Comparison of ENCODE assay signal across 8 mouse cellular contexts in the genomic region with DNA sequence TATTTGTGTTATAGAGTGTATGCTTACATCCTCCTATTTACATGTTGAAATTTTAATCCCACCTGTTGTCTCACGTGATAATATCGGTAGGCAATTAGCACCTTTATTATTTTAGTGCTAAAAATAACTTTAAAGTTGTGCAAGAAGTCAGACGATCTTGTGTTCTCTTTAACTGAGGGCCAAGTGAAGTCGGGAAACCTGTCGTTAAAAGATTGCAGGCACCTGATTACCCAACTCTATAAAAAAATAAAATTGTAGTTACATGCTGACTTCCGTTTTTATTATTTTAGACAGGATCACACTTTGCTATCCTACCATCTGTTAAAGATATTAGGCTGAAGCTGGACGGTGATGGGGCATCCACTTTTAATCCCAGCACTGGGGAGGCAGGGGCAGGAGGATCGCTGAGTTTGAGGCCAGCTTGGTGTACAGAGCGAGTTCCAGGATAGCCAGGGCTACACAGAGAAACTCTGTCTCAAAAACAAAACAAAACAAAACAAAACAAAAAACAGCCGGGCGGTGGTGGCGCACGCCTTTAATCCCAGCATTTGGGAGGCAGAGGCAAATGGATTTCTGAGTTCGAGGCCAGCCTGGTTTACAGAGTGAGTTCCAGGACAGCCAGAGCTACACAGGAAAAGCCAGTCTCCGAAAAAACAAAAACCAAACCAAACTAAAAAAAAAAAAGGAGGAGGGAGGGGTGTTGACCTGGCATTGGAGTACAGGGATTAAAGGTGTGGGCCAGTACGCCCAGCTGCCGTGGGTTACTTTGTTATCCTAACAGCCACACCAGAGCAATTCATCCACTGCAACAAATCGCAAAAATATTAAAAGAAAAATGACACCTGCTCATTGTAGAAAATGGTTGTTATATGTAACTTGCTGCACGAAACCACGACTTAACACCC. TPM values are rescaled to one million over a fixed set of nuclear protein-coding genes. Genes with fewer than 3 reads are reported as not detected.
DNase-seq lines count a peak whose midpoint lies in the region; ATAC-seq lines count a peak whose summit lies in the region.

No protein-coding gene starts in this region.

- H3K9ac ChIP-seq in intestine, embryonic 14.5 days (ENCODE audit: low read length), result peak overlapping the region; percentile 50
- H3K9ac ChIP-seq in neural tube, embryonic 14.5 days (replicated peaks; ENCODE audit: low read depth, low read length), result peak overlapping the region; percentile 60; the same call in 1 of the 2 replicates

- peak; percentile 9; the same call in 1 of the 2 replicates for ATAC-seq in intestine, embryonic 14.5 days (replicated peaks; ENCODE audit: low FRiP score, low TSS enrichment, low read depth)
- ATAC-seq in neural tube, embryonic 14.5 days (ENCODE audit: low read depth), result no peak

- peaks cover 14% of the 10 kb centered on the region for H3K4me1 ChIP-seq in intestine, embryonic 14.5 days (replicated peaks; ENCODE audit: control insufficient read depth, insufficient read depth, low read length)
- H3K4me1 ChIP-seq in neural tube, embryonic 14.5 days (ENCODE audit: control insufficient read depth, insufficient read depth, low read length), result 0 out of 2 replicates have a peak, but pooled peaks cover 4% of the 10 kb centered on the region

- 48% methylated on average over 20 of the region's 20 CpGs for WGBS in intestine, embryonic 14.5 days
- 52% methylated on average over 20 of the region's 20 CpGs for WGBS in neural tube, embryonic 14.5 days

- 0 out of 2 replicates have a peak, but pooled peaks cover under 1% of the 10 kb centered on the region for H3K36me3 ChIP-seq in intestine, embryonic 14.5 days (ENCODE audit: control insufficient read depth, insufficient read depth, low read length)
- H3K36me3 ChIP-seq in neural tube, embryonic 14.5 days (ENCODE audit: control insufficient read depth, insufficient read depth, low read length), result no peaks in the 10 kb centered on the region

- H3K4me2 ChIP-seq in intestine, embryonic 14.5 days (ENCODE audit: low read length), result peak overlapping the region; percentile 67
- H3K4me2 ChIP-seq in neural tube, embryonic 14.5 days (ENCODE audit: low read depth, low read length), result peak overlapping the region; percentile 91

- H3K9me3 ChIP-seq in intestine, embryonic 14.5 days (ENCODE audit: control insufficient read depth, low read length), result no peaks in the 10 kb centered on the region
- no peaks in the 10 kb centered on the region for H3K9me3 ChIP-seq in neural tube, embryonic 14.5 days (ENCODE audit: control insufficient read depth, low read length)

- no peaks in the 10 kb centered on the region for H3K27me3 ChIP-seq in intestine, embryonic 14.5 days (replicated peaks; ENCODE audit: control insufficient read depth, insufficient read depth, low read length)
- H3K27me3 ChIP-seq in neural tube, embryonic 14.5 days (ENCODE audit: control insufficient read depth, insufficient read depth, low read length), result no peaks in the 10 kb centered on the region

- H3K27ac ChIP-seq in intestine, embryonic 14.5 days (ENCODE audit: low read depth), result peak overlapping the region; percentile 70; the same call in 1 of the 2 replicates
- H3K27ac ChIP-seq in neural tube, embryonic 14.5 days (ENCODE audit: low read depth, low read length), result peak overlapping the region; percentile 44

- DNase-seq in adrenal gland, adult 2 months, result peak; percentile 14
- DNase-seq in adrenal gland, postnatal 14 days, result no peak
- peak; percentile 2 for DNase-seq in ovary, postnatal 14 days (ENCODE audit: low spot score)
- DNase-seq in ovary, adult 18-20 months (ENCODE audit: low spot score), result no peak
- DNase-seq in intestine, embryonic 14.5 days (ENCODE audit: low spot score), result peak; percentile 53
- DNase-seq in adrenal gland, adult 18-20 months (ENCODE audit: low spot score in 2 of 2), result no peak
- no peak for DNase-seq in ovary, postnatal 36 days (ENCODE audit: low spot score)

- peak overlapping the region; percentile 64 for H3K4me3 ChIP-seq in intestine, embryonic 14.5 days (ENCODE audit: low read depth, low read length)
- H3K4me3 ChIP-seq in neural tube, embryonic 14.5 days (ENCODE audit: low read depth, low read length), result peak overlapping the region; percentile 58

RNA-seq across cellular contexts. Expression of a gene that starts 0.9 kb away (rescaled TPM):
- 1 to 10 TPM; 6.9 TPM for total RNA-seq in adrenal gland, adult 2 months (2021)
- 7.2 and 8.3 TPM in 2 replicates for polyA plus RNA-seq in adrenal gland, adult 2 months (2012; rRNA removed)
- 27.0 and 29.6 TPM in 2 replicates for total RNA-seq in adrenal gland, postnatal 14 days (2021)
- polyA plus RNA-seq in intestine, embryonic 14.5 days (2014; fragmentation: Nextera tagmentation; extraction: Ambion mirVana), result 391 and 395 TPM in 2 replicates
- 24.5 and 34.5 TPM in 2 replicates for polyA plus RNA-seq in neural tube, embryonic 14.5 days (2014; fragmentation: Nextera tagmentation; extraction: Ambion mirVana)
- 1 to 10 TPM; 2.8 to 8.5 TPM for total RNA-seq in adrenal gland, adult 18-20 months (2021)

RNA-seq across cellular contexts. Expression of a gene that starts 7.3 kb away (rescaled TPM):
- total RNA-seq in adrenal gland, adult 2 months (2021), result 10 to 100 TPM; 18.0 to 26.4 TPM
- 16.9 and 18.3 TPM in 2 replicates for polyA plus RNA-seq in adrenal gland, adult 2 months (2012; rRNA removed)
- 20.4 and 24.7 TPM in 2 replicates for total RNA-seq in adrenal gland, postnatal 14 days (2021)
- polyA plus RNA-seq in intestine, embryonic 14.5 days (2014; fragmentation: Nextera tagmentation; extraction: Ambion mirVana), result 30.2 and 30.6 TPM in 2 replicates
- 29.6 and 33.9 TPM in 2 replicates for polyA plus RNA-seq in neural tube, embryonic 14.5 days (2014; fragmentation: Nextera tagmentation; extraction: Ambion mirVana)
- total RNA-seq in adrenal gland, adult 18-20 months (2021), result 10 to 100 TPM; 19.0 to 21.7 TPM

Comparison
In these comparisons a context has a peak if more than half of its experiments do, and no peak if none do; other contexts are left out.
1. DNase-seq: peak in adrenal gland, adult 2 months (single experiment), ovary, postnatal 14 days (single experiment) and intestine, embryonic 14.5 days (single experiment); none in adrenal gland, postnatal 14 days (single experiment), ovary, adult 18-20 months (single experiment), adrenal gland, adult 18-20 months (0 of 2) and ovary, postnatal 36 days (single experiment).